Mouse (Mus musculus): ENCODE data around the gene Gm44805.

- TF ChIP-seq CTCF (IDR thresholded peaks at IDR 0.05; ENCODE audit: control insufficient read depth, insufficient read depth, low read length) (no peak), POLR2A (IDR thresholded peaks at IDR 0.05; ENCODE audit: borderline replicate concordance, control insufficient read depth, low read depth, low read length) (no peak)
Observed at GRCm38 (mm10) chr7:19664455-19664954, 16.7 kb downstream of the Gm44805 start.

Measured in bone marrow, adult 2 months (tissue).